Mouse (Mus musculus) heart, embryonic 10.5 days (tissue): ENCODE measurements at regions not wholly inside any gene's neighbourhood (a gene's known extent, or its start where the extent isn't known, plus 50 kb on each side); places are given as distances from the start of the nearest gene placed in this dataset.

ENCODE experiments used
- DNase-seq: peaks from one replicate; pipeline ENCODE4 v3.0.0-alpha.2; 2017; ENCODE audit warnings: low spot score
- H3K27ac ChIP-seq: fragments of 300-500 bp; sonication (generic); 2 replicates; pipeline ENCODE4 v1.5.1; 2016; ENCODE audit warnings: mild to moderate bottlenecking
- H3K27me3 ChIP-seq: fragments of 300-500 bp; sonication (generic); 2 replicates; pipeline ENCODE4 v1.6.1; 2016; ENCODE audit warnings: mild to moderate bottlenecking; ENCODE audit not compliant: poor library complexity, insufficient read depth, severe bottlenecking
- H3K36me3 ChIP-seq: fragments of 300-500 bp; sonication (generic); 2 replicates; pipeline ENCODE4 v1.6.1; 2016; ENCODE audit warnings: mild to moderate bottlenecking, moderate library complexity
- H3K4me1 ChIP-seq: fragments of 300-500 bp; sonication (generic); 2 replicates; pipeline ENCODE4 v1.6.1; 2016; ENCODE audit warnings: mild to moderate bottlenecking
- H3K4me3 ChIP-seq: fragments of 300-500 bp; sonication (generic); 2 replicates; pipeline ENCODE4 v1.5.1; 2016; ENCODE audit warnings: mild to moderate bottlenecking, moderate library complexity
- H3K9me3 ChIP-seq: fragments of 300-500 bp; sonication (generic); 2 replicates; pipeline ENCODE4 v1.6.1; 2016; ENCODE audit warnings: mild to moderate bottlenecking, moderate library complexity
- WGBS: fragments of 180-500 bp; shearing (Covaris S2); methylation state at CpG from one replicate; pipeline ENCODE4 v1.1.7; 2016; 5-methylcytosine and 5-hydroxymethylcytosine counted together

DNA sequence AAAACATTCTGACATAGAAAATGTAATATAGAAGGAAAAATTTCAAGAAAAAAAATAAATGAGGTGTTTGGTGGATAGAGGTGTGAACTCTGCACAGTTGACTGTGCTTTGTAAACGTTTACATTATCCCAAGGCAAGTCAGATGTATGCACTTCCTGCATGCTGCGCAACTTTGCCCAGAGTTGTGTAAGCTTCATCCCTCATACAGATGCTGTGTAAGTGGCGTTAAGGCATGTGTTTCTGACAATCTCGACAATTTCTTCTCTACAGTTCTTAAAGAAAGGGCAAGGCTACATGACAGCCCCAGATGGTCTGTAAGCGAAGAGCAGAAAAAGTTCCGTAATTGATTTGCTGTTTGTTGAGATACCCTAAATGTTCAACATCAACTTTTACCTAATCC, 476.6 kb upstream of the Pitx2 start:
- no peak overlapping the region for H3K4me3 ChIP-seq
- H3K9me3 ChIP-seq = no peaks in the 10 kb centered on the region
- H3K36me3 ChIP-seq = no peaks in the 10 kb centered on the region
- DNase-seq = no peak
- no peaks in the 10 kb centered on the region for H3K4me1 ChIP-seq
- H3K27ac ChIP-seq = no peak overlapping the region
- 70% methylated on average over 6 of the region's 6 CpGs for WGBS
- H3K27me3 ChIP-seq = no peaks in the 10 kb centered on the region

DNA sequence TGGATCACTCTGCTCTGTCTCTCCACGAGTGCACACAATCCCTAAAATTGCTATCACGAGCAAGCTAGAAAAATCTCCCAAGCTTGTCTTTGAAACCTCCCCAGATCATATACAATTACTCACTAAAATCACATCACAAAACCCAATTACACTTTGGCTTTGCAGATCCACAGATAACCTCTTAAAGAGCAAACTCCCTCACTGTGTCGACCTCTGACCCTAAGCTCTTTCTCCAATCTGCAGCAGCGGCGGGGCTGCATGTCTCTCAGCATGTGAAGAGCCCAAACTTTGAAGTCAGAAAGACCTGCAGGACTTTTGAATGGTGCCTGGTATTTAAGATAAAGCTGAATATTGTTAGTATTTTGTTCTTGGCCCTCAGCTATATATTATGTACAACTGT, 479.4 kb upstream of the Pitx2 start:
- Histone ChIP-seq H3K9me3 (no peaks in the 10 kb centered on the region), H3K4me3 (no peak overlapping the region), H3K36me3 (no peaks in the 10 kb centered on the region), H3K27me3 (no peaks in the 10 kb centered on the region), H3K4me1 (no peaks in the 10 kb centered on the region), H3K27ac (no peak overlapping the region)
- WGBS = 47% methylated on average over 5 of the region's 5 CpGs
- no peak for DNase-seq

DNA sequence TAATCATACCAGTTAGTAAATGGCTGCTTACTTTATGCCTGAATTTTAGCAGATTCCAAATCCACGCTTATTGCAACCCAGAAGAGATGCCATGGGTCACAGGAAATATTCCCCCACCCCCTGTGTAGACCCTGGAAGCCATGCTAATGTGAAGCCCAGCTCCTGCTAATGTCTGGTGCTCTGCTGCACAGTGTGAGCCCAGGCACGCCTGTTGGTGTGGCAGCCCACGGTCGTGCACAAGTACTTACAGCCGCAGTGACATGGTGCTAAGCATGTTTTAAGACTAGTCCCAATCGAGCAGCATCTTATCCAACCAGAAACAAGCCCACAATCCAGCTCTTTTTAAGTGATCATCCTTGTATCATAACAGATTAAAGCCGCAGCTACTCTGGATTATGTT, 480.5 kb upstream of the Pitx2 start:
- DNase-seq = no peak
- 82% methylated on average over 7 of the region's 7 CpGs for WGBS
- Histone ChIP-seq H3K36me3 (no peaks in the 10 kb centered on the region), H3K4me3 (no peak overlapping the region), H3K27me3 (no peaks in the 10 kb centered on the region), H3K27ac (no peak overlapping the region), H3K9me3 (no peaks in the 10 kb centered on the region), H3K4me1 (no peaks in the 10 kb centered on the region)

DNA sequence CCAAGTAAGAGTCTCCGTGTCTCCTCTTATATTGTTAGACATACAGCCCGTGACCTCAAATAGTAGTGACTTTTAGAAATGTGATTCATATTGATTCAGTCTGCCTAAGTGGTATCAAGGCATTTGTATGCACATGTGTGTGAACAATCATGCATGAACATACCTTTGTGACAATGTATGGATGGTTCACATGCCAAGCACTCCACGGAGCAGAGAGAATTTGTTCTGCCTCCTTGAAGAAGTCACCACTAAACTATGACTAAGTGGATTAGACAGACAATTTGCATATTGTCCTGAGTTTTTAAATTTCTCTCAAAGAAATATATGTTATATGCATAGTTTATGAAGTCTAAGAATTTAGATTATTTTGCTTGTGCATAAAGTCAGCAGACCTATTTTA, 492.4 kb upstream of the Pitx2 start:
- Histone ChIP-seq H3K36me3 (no peaks in the 10 kb centered on the region), H3K9me3 (no peaks in the 10 kb centered on the region), H3K27me3 (no peaks in the 10 kb centered on the region), H3K4me3 (no peak overlapping the region), H3K27ac (no peak overlapping the region), H3K4me1 (no peaks in the 10 kb centered on the region)
- no peak for DNase-seq
- WGBS = 86% methylated on average over 3 of the region's 3 CpGs

DNA sequence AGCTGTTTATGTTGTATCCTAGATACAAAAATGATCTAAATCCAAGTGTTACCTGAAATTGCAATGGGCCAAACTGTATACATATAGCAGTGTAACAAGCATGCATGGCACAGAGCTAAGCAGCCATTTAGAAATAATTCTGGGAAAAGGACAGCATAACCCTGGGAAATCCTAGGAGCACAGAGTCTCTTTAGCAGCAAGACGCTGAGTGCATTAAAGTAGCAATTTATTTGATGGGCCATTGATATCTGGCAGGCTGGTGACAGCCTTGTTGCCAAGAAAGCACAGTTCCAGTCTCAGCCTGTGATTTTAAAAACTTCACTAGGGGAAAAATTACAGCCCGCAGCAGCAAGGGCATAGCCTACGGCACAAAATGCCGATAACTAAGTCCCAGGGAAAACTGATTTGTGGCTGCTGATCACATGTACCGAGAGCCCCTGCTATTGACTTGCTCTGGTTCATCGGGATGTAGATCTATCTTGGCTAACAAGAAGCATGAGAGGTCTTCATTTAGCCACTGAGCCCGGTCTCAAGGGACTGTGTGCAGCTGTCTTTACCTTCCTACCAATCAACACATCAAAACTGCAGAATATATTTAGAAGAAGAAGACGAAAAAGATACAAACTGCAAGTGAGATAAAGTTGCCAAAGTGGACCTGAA, 531.1 kb upstream of the Pitx2 start:
- WGBS = 78% methylated on average over 8 of the region's 8 CpGs
- no peaks in the 10 kb centered on the region for H3K27me3 ChIP-seq
- no peak for DNase-seq

DNA sequence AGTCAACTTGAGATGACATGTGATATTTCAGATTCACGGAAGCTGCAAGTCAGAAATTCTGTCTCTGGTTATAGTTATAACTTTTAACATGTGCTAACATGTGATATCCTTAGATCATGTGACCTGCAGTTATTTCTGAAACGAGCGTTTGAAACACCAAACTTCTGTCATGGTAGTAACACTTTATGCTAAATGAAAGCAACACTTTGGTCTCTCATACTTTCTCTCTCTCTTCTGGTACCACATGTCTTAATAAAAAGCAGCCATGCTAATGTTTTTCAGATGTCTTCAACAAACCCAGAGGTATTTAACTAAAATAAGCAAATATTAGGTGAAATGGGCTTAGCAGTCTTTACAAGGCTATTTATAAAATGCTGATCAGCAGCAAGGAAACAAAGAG, 534.5 kb upstream of the Pitx2 start:
- H3K4me1 ChIP-seq = no peaks in the 10 kb centered on the region
- no peak for DNase-seq
- H3K27me3 ChIP-seq = no peaks in the 10 kb centered on the region
- H3K4me3 ChIP-seq = no peak overlapping the region
- 86% methylated on average over 3 of the region's 3 CpGs for WGBS
- no peaks in the 10 kb centered on the region for H3K36me3 ChIP-seq
- no peaks in the 10 kb centered on the region for H3K9me3 ChIP-seq
- H3K27ac ChIP-seq = no peak overlapping the region

More for the DNA sequence above, 531.1 kb upstream of the Pitx2 start:
- H3K4me1 ChIP-seq = no peaks in the 10 kb centered on the region
- no peaks in the 10 kb centered on the region for H3K36me3 ChIP-seq
- no peak overlapping the region for H3K27ac ChIP-seq
- no peak overlapping the region for H3K4me3 ChIP-seq
- no peaks in the 10 kb centered on the region for H3K9me3 ChIP-seq

DNA sequence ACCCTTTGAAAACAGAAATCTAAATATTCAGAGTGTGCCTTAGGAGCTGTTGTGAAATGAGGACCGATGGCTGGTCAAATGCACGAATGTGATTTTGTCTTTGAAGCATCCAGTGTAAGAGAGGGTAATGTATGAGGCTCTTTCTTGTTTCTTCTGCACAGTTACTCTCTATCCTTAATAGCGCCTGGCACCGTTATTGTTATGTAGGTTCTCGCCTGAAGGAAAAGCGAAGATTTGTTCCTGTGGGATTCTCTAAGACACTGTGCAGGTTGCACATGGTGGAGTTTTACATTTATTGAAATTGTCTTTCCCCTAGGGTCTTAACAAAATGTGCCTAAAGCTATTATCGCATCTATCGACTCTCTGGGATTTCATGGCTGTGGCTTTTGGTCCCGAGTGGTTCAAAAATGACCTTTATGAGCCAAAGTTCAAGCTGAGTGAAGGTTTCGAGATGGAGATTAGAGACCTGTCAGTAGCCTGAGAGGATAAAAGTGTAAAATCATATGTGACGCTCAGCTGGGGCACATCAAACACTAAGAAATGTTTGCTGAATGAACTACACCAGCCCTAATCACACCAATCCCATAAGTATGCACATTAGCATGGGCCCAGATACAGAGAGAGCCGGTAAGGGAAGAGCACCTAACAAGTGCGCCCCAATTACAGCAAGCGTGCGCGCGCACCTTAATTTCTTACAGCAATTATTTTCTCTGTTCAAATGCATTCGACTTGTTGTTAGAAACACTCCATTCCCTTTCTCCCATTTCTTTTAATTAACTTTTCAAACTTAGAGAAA, 562.5 kb upstream of the Pitx2 start:
- DNase-seq = no peak
- WGBS = 81% methylated on average over 18 of the region's 18 CpGs
- H3K36me3 ChIP-seq = no peaks in the 10 kb centered on the region
- no peaks in the 10 kb centered on the region for H3K4me1 ChIP-seq
- H3K27ac ChIP-seq = no peak overlapping the region
- H3K27me3 ChIP-seq = no peaks in the 10 kb centered on the region
- no peak overlapping the region for H3K4me3 ChIP-seq
- H3K9me3 ChIP-seq = no peaks in the 10 kb centered on the region

DNA sequence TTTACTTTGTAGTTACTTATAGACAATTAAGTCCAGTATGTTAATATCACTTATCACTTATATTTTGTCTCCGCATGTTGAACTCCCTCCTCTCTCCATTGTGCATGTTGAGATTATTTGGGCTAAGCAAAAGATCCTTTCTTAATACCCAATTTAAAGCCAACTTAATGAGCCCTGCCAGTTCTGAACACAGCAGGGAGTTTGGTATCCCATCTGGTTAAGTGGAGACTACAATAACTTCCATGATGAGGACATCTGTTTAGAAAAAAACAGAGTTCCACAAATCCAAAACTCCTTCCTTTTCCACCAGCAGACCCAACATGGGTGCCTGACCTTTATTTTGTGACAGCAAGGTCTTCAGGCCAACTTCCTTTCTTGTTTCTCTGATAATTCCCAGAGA, 572.0 kb upstream of the Pitx2 start:
- H3K36me3 ChIP-seq = no peaks in the 10 kb centered on the region
- no peak for DNase-seq
- H3K4me3 ChIP-seq = no peak overlapping the region
- H3K27me3 ChIP-seq = no peaks in the 10 kb centered on the region
- WGBS = 92% methylated on average over 1 of the region's 1 CpGs
- no peaks in the 10 kb centered on the region for H3K4me1 ChIP-seq
- no peak overlapping the region for H3K27ac ChIP-seq
- H3K9me3 ChIP-seq = no peaks in the 10 kb centered on the region

DNA sequence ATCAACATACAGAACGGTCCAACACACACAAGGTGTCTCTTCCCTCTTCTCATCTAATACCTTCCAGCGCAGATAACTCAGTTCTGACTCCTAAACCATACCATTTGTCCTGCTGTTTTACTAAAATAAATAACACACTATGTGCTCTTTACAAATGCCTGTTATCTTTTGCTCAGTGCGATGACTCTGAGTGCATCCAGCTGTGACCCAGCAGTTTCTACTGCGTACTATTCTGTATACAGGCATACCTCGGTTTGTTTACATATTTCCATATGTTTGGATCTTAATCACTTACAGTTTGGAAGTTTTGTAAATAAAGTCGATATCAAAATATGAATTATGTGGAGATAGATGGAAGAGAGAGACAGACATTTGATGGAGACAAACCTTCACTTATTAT, 583.0 kb upstream of the Pitx2 start:
- H3K27me3 ChIP-seq = no peaks in the 10 kb centered on the region
- H3K27ac ChIP-seq = no peak overlapping the region
- H3K4me3 ChIP-seq = no peak overlapping the region
- H3K4me1 ChIP-seq = no peaks in the 10 kb centered on the region
- DNase-seq = no peak
- no peaks in the 10 kb centered on the region for H3K36me3 ChIP-seq
- 77% methylated on average over 6 of the region's 6 CpGs for WGBS
- H3K9me3 ChIP-seq = no peaks in the 10 kb centered on the region

DNA sequence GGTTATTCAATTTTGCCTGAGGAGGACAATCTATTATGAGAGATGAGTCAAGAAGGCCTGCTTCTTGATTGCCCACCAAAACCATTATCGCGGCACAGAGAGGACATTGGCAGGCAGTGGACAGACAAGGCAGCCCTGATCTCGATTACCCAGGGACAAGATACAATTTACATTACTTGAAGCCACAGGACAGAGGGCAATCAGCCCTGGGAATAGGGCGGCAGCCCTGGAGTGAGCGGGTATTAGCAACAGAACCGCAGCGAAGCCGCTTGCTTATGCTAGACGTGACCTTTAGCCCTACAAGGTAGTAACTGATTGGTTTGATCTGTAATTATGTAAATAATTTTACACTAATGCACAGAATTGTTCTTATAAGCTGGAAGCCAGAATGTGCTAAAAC, 586.0 kb upstream of the Pitx2 start:
- DNase-seq = no peak
- WGBS = 90% methylated on average over 9 of the region's 9 CpGs
- no peak overlapping the region for H3K4me3 ChIP-seq
- no peaks in the 10 kb centered on the region for H3K4me1 ChIP-seq
- H3K27me3 ChIP-seq = no peaks in the 10 kb centered on the region
- no peaks in the 10 kb centered on the region for H3K36me3 ChIP-seq
- no peak overlapping the region for H3K27ac ChIP-seq
- H3K9me3 ChIP-seq = no peaks in the 10 kb centered on the region

DNA sequence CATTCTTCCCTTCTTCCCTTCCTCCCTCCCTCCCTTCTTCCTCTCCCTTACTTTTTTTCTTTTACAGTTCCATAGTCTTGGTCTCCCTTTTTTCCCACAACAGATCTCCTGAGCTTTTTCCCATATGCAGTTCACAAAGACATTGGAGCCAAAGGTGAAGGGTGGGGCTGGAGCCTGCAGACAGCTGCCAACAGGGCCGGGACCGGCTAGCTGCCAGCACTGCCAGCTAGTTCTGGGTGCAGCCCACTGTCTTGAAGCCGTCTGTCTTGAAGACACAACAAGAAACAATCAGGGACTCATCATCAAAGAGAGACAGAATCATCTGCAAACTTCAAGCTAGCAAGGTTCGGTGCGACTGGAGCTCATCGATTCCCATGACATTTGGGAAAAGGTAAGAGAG, 588.9 kb upstream of the Pitx2 start:
- H3K27ac ChIP-seq = no peak overlapping the region
- no peaks in the 10 kb centered on the region for H3K36me3 ChIP-seq
- H3K27me3 ChIP-seq = no peaks in the 10 kb centered on the region
- no peaks in the 10 kb centered on the region for H3K4me1 ChIP-seq
- WGBS = 83% methylated on average over 6 of the region's 6 CpGs
- no peak overlapping the region for H3K4me3 ChIP-seq
- H3K9me3 ChIP-seq = no peaks in the 10 kb centered on the region
- no peak for DNase-seq

DNA sequence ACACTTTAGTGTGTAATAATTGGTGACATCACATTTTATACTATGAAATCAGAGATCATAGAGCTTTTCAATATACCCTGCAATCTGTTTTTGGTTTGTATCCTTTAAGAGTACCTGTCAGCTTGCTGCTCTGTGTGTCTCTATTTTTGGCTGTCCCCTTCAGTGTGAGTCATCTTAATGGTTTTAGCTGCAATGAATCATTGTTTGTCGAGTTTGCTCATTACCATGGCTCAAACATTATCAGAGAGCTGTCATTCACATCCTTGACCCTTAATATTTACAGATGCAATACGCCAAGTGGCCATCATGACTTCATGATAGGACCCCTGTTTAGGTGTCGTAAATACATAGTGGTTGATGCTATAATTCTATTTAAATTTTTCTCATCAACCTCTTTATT, 591.0 kb upstream of the Pitx2 start:
- no peak for DNase-seq
- H3K27ac ChIP-seq = no peak overlapping the region
- no peaks in the 10 kb centered on the region for H3K27me3 ChIP-seq
- no peaks in the 10 kb centered on the region for H3K36me3 ChIP-seq
- no peaks in the 10 kb centered on the region for H3K9me3 ChIP-seq
- WGBS = 43% methylated on average over 3 of the region's 3 CpGs
- H3K4me3 ChIP-seq = no peak overlapping the region
- no peaks in the 10 kb centered on the region for H3K4me1 ChIP-seq

DNA sequence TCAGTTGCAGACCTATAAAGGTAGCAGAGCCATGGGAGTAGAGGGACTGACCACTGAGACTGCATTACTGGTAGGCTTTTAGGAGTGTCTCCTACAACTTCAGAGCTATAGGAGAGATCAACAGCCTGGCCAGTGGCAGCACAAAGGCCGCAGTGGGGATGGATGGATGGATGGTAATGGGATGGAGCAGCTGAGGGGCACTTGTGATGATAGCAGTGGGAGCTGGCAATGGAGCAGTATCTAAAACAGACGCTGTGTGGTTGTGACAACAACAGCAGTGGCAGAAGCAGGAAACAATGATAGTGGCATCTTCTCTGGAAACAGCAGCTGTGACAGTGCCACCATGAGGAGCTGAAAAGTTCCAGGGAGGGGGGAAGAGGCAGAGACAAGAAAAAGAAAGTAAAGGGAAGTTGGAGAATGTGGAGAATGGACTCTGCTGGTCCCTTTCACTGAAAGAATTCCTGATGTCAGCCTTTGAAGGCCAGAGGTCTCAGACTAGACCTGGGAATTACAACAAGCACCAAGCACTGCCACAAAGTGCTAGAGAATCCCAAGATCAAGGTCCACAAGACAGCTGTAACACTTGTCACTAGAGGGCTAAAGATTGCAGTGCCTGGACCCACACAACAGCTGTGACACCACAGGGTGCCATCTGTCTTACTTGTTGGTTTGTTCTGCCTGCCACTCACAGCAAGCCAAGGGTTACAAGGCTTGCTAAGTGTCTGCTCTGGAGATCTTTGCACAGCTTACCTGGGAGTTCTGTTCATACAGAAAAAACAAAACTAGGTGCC, 624.1 kb upstream of the Pitx2 start:
- Histone ChIP-seq H3K4me1 (no peaks in the 10 kb centered on the region), H3K36me3 (no peaks in the 10 kb centered on the region), H3K4me3 (no peak overlapping the region), H3K27ac (no peak overlapping the region), H3K27me3 (no peaks in the 10 kb centered on the region), H3K9me3 (no peaks in the 10 kb centered on the region)
- DNase-seq = no peak
- 40% methylated on average over 2 of the region's 2 CpGs for WGBS
